Mouse (Mus musculus): ENCODE results near the gene Il21r.

GRCm38 (mm10) chr7:125600136-125600535, 3.1 kb upstream of the Il21r start:
- no peak for TF ChIP-seq CTCF (IDR thresholded peaks at IDR 0.05; ENCODE audit: borderline replicate concordance, extremely low read depth, insufficient read depth, insufficient read length)
- TF ChIP-seq POLR2A (IDR thresholded peaks at IDR 0.05; ENCODE audit: borderline replicate concordance, extremely low read depth, insufficient read depth, insufficient read length, poor library complexity, severe bottlenecking): no peak

All from brain, embryonic 14.5 days (tissue).